Mouse (Mus musculus): ENCODE measurements at regions not wholly inside any gene's neighbourhood (a gene's known extent, or its start where the extent isn't known, plus 50 kb on each side); places are given as distances from the start of the nearest gene placed in this dataset.
"Not testable (repeated sequence)": the region's sequence is repeated elsewhere in the genome, so short reads cannot be mapped to it uniquely, and the experiment has no call there.

DNA sequence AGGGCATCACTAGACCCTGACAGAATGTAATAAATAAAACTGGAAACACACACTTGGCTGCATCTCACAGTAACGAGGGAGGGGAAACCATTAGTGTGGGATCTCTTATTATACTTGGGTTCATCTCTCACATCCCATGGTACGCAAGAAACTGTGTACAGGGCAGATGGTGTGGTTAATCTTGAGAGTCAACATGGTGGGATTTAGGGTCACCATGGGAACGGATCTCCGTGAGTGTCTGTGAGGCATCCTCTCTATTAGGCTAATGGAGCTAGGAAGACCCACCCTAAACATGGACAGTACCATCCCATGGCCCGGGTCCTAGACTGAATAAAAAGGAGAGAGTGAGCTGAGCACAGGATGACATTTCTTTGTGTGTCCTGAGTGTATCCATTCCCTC, 130.1 kb upstream of the Dapk1 start:
- no peak for DNase-seq (ENCODE audit: low spot score)

DNA sequence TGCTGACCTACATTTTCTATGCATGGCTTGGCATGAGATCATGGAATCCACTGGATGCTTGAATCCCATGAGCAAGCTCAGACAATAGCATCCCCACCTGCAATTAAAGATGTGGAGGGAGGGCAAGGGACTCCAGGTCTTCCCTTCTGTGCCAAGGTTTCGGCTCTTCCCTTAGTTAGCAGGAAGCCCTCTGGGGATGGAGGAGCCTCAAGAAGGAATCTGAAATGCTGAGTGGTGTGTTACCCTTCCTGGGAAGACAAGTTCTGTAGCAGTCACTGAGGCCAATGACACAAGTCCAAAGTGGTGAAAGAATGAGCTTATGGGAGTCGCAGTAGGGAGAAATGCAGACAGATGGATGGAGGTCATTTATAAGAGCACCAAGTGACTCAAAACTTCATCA, 125.4 kb upstream of the Dapk1 start:
- DNase-seq (ENCODE audit: low spot score), result no peak

DNA sequence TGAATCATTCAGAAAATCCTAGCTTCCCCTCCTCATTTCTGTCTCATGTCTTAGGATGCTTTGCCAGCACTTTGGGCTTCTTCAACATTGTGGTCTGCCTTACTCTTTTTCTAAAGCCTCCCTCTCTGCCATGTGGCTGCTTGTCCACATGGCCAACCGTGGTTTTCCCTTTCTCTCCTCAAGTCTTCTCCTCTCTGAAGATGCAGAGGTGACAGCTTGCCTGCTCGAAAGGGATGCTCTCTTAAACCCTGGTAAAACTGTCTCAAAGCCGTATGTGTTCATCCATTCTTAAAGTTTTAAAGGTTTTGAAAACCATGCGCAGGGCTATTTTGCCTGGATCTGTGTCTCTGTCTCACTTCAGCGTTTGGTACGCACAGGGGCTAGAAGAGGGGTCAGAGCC, 123.4 kb upstream of the Dapk1 start:
- DNase-seq (ENCODE audit: low spot score), result peak; percentile 22

- peak; percentile 57 for DNase-seq (ENCODE audit: low spot score)
Measured at GRCm38 (mm10) chr13:60479043-60479861, 122.5 kb upstream of the Dapk1 start.

- DNase-seq (ENCODE audit: low spot score), result no peak
Measured at GRCm38 (mm10) chr13:60479862-60480730, 121.7 kb upstream of the Dapk1 start.

GRCm38 (mm10) chr13:60480731-60481431, 120.9 kb upstream of the Dapk1 start:
- no peak for DNase-seq (ENCODE audit: low spot score)

DNA sequence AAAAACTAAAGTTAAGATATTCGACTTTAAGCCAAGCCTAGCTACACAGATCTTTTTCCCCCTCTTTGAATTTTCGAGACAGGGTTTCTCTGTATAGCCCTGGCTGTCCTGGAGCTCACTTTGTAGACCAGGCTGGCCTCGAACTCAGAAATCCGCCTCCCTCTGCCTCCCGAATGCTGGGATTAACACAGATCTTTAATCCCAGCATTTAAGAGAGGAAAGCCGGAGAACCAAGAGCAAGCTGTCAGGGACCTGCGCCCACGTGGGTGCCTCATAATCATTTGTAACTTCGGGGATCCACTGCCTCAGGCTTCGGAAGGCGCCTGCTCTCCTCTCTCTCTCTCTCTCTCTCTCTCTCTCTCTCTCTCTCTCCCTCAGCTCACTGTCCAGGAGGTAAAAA, 120.3 kb upstream of the Dapk1 start:
- DNase-seq (ENCODE audit: low spot score), result not testable (repeated sequence)

DNA sequence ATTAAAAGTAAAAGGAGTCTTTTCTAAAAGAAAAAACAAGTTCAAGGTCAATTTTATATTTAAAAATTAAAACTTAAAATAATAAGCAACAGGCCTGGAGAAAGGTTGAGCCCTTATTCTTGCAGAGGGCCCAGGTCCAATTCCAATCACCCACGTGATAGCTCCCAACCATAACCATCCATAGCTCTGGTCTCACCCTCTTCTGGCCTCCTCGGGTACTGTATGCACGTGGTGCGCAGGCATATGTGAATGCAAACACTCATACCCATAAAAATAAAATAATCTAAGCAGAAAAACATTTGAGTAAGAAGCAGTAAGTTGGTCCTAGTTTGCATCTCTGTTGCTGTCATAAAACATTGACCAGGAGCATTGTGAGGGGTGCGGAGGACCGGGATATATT, 119.8 kb upstream of the Dapk1 start:
- DNase-seq (ENCODE audit: low spot score), result no peak

- no peak for DNase-seq (ENCODE audit: low spot score)
Measured at GRCm38 (mm10) chr13:60486105-60486504, 115.6 kb upstream of the Dapk1 start.

- no peak for DNase-seq (ENCODE audit: low spot score)
Measured at GRCm38 (mm10) chr13:60486871-60487270, 114.9 kb upstream of the Dapk1 start.

GRCm38 (mm10) chr13:60488131-60488883, 113.4 kb upstream of the Dapk1 start:
- peak; percentile 45 for DNase-seq (ENCODE audit: low spot score)

GRCm38 (mm10) chr13:60488884-60489265, 112.9 kb upstream of the Dapk1 start:
- no peak for DNase-seq (ENCODE audit: low spot score)

GRCm38 (mm10) chr13:60491948-60492464, 109.7 kb upstream of the Dapk1 start:
- peak; percentile 19 for DNase-seq (ENCODE audit: low spot score)

- no peak for DNase-seq (ENCODE audit: low spot score)
Measured at GRCm38 (mm10) chr13:60493836-60494235, 107.9 kb upstream of the Dapk1 start.

GRCm38 (mm10) chr13:60497714-60498400, 103.9 kb upstream of the Dapk1 start:
- no peak for DNase-seq (ENCODE audit: low spot score)

- DNase-seq (ENCODE audit: low spot score), result peak; percentile 11
Measured at GRCm38 (mm10) chr13:60504196-60504595, 97.6 kb upstream of the Dapk1 start.

- no peak for DNase-seq (ENCODE audit: low spot score)
Measured at GRCm38 (mm10) chr13:60507611-60508010, 94.1 kb upstream of the Dapk1 start.

- no peak for DNase-seq (ENCODE audit: low spot score)
Measured at GRCm38 (mm10) chr13:60508054-60508453, 93.7 kb upstream of the Dapk1 start.

- DNase-seq (ENCODE audit: low spot score), result no peak
Measured at GRCm38 (mm10) chr13:60508856-60509255, 92.9 kb upstream of the Dapk1 start.

GRCm38 (mm10) chr13:60511101-60511500, 90.6 kb upstream of the Dapk1 start:
- no peak for DNase-seq (ENCODE audit: low spot score)

GRCm38 (mm10) chr13:60511628-60512027, 90.1 kb upstream of the Dapk1 start:
- no peak for DNase-seq (ENCODE audit: low spot score)

All from testis, postnatal 10 days (tissue).